Mouse (Mus musculus) embryonic fibroblast, embryonic 13.5 days (primary cell): ENCODE data around the gene Wdr61.

ENCODE experiments used
- CTCF ChIP-seq: IDR thresholded peaks from 2 replicates; pipeline ENCODE4 v1.5.1; 2011; ENCODE audit warnings: mild to moderate bottlenecking, control low read depth, low read length, moderate library complexity, borderline replicate concordance; ENCODE audit not compliant: insufficient read depth
- POLR2A ChIP-seq: IDR thresholded peaks from 2 replicates; pipeline ENCODE4 v1.6.1; 2011; ENCODE audit warnings: low read depth, mild to moderate bottlenecking, control low read depth, low read length, moderate library complexity

DNA sequence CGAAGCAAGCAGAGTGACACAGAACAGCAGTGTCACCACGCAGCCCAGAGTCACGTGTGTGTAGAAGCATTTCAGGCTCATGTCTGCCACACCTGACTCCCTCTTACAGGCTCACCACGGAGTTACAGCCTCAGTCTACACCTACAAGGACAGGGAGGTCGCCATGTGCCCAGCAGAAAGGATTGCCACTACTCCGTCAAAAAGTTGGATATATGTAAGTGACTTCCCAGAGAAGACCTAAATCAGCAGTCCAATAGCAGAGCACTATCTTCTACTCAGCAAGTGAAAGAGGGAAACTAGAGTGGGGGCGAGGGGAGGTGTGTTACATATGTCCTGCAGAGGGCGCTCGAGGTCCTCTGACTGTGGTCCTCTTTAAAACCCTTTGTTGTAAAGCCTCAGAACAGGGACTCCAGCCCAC lies 2.0 kb upstream of the Wdr61 start:
- peak; percentile 54; the same call in 1 of the 2 replicates for TF ChIP-seq CTCF
- no peak for TF ChIP-seq POLR2A
